Mouse (Mus musculus): ENCODE data around the gene Itpkb.

GRCm38 (mm10) chr1:180290358-180290757 is 39.9 kb upstream of the Itpkb start:
- TF ChIP-seq CTCF (IDR thresholded peaks at IDR 0.05; ENCODE audit: borderline replicate concordance, extremely low read depth, insufficient read depth, insufficient read length) = no peak
- no peak for TF ChIP-seq POLR2A (IDR thresholded peaks at IDR 0.05; ENCODE audit: borderline replicate concordance, extremely low read depth, insufficient read depth, insufficient read length, poor library complexity, severe bottlenecking)
